Mouse (Mus musculus) common myeloid progenitor, adult 5-6 weeks (primary cell): Measurements from ENCODE around the gene Atp8b5. TPM values are rescaled to one million over a fixed set of nuclear protein-coding genes. Genes with fewer than 3 reads are reported as not detected.

Experiments
- ATAC-seq: replicated peaks from 2 replicates; pipeline ENCODE4 v1.8.0; 2016; ENCODE audit warnings: low read depth, mild to moderate bottlenecking, moderate TSS enrichment, inconsistent platforms; ENCODE audit not compliant: poor library complexity, severe bottlenecking
- total RNA-seq: library from RNA; stranded (forward); fragments of 200-1000, 187-1606 nt; gene quantifications from 2 replicates; pipeline ENCODE4 v1.2.3, GENCODE M21; 2017

Atp8b5 gene
- total RNA-seq, 1 experiment from 2014 or later: 1.2 TPM

DNA sequence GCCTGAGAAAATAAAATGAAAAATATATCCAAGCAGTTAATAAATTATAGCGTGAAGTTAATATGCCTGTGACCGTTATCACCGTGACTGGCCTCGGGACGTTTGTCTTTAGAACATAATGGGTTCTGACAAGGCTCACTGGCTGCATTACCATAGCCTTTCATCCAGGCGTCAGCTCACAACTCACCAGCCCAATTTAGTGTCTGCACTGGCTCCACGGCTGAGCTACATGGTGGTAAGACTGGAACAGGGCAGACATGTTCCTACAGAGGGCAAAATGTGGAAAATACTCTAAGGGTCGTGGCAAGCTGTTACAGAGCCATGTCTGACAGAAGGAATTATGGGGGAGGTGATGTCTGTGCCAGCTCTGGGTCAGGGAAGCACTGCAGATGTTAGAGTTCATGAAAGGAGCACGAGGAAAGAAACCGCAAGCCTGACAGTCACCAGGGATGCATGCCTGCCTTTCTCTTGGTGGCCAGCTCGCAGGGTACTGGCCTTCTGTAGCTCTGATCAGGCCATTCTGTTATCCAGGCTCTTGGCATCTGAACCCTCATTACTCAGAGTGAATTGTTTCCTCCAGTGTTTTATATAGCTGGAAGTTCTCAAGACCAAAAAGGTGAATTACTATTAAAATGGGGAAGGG lies 42.9 kb downstream of the Atp8b5 start:
- no peak for ATAC-seq

DNA sequence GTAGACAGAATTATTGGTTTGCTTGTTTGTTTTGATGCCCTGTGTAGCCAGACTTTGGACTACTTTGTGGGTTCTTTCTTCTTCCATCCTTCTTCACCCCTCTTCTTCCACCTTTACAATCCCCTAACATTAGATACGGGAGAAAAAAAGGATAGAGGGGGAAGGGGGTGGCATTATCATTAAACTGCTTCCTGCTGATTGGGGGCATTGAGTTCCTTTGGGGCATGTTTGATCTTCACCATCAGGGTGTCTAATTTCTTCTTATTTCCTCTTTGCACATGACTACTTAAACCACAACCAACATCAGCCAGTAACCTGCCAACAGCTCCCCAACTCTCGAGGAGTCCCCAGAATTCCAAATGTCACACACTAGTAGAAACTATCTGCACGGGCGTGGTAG lies 54.6 kb downstream of the Atp8b5 start:
- peak; percentile 72 for ATAC-seq

DNA sequence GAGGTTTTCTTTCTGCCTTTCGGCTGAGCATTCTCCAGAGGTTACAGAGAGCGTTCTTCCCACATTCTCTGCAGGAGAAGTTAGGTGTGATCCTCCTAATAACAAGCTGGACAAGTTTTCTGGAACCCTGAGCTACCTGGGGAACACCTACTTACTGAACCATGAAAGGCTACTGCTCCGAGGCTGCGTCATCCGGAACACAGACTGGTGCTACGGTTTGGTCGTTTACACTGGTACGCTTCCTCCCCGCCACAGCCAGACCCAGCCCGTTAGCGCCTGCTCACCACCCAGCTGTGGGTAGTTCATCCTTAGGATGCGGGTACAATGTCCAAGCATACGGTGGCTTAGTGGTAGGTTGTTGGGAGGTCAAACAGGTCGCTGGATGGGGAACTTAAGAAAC lies 55.4 kb downstream of the Atp8b5 start:
- no peak for ATAC-seq

DNA sequence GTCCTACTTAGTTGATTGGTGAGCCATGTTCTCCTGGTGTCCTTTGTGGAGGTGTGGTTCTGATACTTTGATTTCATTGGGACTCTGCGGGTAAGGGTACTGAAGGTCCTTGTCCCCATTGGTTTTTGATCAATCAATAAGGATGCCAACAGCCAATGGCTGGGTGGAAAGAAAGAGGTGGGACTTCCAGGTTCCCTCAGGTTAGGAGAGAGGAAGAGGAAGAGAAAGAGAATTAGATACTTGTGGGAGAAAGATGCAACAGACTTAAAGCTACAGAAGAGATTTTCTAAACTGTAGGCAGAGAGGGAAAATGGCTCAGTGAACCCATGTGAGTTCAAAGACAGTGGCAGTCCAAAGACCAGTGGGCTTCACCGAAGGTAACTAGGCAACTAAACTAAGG lies 60.2 kb downstream of the Atp8b5 start:
- ATAC-seq: no peak

DNA sequence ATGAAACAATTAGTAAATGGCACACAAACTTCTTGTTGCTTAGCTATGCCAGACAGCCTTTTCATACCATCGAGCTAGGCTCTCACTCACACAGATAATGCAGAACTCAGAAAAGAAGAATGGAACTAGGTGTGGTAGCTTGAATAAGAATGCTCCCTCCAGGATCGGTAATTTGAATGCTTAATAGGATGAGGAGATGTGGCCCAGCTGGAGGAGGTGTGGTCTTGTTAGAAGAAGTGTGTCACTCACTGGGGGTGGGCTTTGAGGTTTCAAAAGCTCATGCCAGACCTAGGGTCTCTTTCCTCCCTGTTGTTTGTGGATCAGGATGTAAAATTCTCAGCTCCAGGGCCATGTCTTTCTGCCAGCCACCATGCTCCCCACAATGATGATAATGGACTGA lies 67.8 kb downstream of the Atp8b5 start:
- ATAC-seq: no peak

DNA sequence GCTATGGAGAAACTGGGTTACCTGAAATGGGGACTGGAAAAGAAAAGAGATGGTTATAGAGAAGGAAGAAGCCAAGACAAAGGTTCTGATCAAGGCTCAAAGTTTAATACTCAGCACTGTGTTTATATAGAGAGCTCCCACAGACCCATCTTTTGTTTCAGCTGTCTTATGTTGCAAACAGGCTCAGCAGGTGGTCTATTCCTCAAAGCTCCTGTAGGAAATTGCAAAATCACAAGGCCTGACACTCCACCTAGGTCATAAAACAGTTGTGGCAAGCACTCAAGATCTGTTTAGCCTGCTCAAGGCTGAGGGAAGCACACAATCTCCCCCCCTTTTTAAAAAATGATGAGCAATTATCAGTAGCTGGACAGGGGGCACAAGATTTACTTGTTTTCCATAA lies 69.2 kb downstream of the Atp8b5 start:
- no peak for ATAC-seq

DNA sequence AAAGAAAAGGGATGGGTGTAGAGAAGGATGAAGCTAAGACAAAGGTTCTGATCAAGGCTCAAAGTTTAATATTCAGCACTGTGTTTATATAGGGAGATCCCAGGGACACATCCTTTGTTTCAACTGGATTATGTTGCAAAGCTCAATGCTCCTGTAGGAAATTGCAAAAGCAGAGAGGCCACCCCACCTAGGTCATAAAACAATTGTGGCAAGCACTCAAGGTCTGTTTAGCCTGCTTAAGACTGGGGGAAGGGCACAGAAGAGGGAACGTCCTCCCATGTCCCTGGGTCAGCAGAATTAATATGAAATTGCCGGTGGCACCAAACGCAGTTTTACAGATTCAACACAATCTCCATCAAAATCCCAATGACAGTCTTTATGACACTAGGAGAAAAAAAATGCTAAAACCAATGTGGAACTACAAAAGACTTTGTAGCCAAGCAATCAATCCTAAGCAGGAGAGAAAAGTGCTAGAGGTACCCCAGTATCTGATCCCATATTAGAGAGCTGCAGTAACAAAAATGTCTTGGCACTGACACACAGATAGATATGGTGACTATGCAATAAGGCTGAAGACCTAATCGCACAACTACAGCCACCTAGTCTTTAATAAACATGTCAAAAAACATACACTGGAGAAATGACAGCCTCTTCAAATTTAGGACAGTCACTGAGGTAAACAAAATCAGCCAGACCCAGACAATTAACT lies 73.3 kb downstream of the Atp8b5 start:
- ATAC-seq: no peak

DNA sequence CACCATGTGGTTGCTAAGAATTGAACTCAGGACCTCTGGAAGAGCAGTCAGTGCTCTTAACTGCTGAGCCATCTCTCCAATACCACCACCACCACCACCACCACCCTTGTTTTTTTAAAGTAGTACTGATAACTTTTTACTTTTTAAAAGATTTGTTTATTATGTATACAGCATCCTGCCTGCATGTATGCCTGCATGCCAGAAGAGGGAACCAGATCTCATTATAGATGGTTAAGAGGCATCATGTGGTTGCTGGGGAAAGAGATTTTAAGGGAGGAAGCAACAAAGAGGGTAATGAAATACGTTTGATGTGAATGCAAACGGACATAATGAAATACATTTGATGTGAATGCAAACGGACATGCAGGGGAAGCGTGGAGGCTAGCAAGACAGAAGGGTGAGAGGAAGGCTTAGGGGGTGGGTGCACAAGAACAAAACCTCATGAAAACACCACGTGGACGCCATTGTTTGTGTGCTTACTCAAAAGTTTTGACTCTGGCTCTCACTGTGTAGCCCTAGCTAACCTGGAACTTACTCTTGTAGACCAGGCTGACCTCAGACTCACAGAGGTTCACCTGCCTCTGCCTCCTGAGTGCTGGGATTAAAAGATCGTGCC lies 74.4 kb downstream of the Atp8b5 start:
- no peak for ATAC-seq

DNA sequence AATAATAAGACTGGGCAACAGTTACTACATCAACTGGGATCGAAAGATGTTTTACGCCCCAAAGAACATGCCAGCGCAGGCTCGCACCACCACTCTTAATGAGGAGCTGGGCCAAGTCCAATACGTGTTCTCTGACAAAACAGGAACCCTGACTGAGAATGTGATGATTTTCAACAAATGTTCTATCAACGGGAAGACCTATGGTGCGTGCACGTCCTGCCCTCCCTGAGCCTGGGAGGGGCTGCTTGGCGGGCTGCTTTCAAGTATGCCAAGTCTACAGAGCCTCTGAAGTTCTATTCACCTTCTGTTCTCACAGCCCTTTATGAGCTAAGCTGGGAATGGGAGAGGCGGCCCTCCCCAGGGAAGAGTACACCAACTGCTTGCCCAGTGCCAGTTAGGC lies 75.5 kb downstream of the Atp8b5 start:
- ATAC-seq: no peak

DNA sequence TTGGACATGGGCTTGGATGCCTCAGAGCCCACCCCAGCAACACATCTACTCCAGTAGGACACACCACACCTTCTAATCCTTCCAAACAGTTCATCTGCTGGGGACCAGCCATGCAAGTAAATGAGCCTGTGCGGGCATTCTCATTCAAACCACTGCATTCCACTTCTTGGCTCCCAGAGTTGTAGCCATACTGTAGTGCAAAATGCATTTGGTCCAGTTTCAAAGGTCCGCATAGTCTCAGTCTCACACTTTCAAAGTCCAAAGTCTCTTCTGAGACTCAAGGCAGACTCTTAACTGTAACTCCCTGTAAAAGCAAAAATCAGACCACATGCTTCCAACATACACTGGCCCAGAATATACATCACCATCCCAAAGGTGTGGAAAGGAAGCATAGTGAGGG lies 78.0 kb downstream of the Atp8b5 start:
- ATAC-seq: no peak

DNA sequence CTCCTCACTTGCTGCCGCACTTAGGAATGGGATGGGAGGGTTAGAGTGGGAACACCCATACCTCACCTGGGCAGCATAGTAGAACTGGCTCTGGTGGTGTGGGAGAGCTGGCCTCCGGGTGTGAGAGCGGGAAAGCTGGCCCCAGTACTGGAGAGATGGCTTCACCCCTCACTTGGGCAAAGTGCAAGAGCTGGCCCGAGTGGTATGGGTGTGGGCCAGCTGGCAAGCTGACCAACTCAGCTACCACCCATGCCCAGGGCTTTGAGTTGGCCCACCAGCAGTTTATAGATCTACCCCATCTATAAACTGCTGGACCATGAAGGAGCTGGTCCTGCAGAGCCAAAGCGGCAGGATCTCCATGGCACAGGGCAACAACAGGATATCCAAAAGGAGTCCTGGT lies 82.2 kb downstream of the Atp8b5 start:
- no peak for ATAC-seq

DNA sequence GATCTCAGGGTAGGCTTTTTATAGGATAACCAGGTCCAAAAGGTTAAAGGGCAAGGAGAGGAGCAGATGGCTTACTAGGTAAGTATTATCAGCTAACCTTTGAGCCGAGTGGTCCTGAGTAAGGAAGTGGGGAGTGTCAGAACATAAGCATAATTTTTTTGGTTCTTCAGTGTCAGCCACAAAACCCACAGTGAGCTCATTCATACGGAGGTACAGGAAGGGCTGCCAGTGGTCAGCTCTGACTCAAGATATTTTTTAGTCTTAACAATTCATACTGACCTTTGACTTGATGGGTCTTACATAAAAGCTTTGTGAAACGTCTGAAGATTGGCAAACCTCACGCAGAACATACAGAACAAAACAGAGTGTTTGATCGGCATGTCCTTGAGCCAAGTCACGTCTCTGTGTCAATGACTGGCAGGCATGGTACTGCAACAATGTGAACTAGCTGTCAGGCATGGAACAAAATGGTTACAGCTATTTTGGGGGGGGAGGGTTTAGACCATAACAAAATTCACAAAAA lies 83.1 kb downstream of the Atp8b5 start:
- ATAC-seq: no peak

DNA sequence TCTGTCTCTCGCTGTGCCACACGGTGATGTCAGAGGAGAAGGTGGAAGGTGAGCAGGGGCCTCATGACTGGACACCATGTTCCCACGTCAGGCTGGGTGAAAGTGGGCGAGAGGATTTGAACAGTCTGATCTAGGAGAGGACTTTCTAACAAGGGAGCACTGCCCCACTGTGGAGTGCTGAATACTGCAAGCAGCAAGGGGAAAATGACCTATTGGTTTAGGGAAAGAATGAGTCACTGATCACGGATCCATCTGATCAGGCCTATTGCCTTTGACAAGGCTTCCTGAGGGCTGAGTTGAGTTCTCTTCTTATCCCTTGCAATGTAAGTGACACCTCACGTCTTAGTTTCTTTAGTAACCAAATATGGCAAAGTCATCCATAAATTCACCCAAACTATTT lies 86.7 kb downstream of the Atp8b5 start:
- no peak for ATAC-seq

DNA sequence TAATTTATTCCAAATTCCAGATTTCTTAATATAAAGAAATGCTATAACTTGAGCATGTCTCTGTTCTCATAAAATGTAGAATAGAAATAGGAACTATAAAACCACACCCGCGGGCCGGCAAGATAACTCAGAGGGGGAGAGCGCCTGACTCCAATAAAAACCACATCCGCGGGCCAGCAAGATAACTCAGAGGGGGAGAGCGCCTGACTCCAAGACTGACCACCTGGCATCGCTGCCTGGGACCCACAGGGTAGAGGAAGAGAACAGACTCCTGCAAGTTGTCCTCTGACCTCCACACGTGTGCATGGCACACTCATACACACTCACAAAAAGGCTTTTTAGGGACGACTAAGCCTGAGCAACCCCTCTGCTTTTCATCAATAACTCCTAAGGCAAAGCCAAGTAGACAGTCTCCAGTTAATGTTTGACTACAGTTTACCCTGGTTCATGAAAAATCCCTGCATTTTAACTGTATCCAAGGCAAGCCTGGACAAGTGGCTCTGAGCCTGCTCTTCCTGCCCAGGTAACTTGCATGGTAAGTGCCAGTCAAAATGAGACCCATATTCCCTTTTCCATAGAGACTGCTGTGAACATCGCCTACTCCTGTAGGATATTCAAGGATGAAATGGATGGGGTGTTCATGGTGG lies 98.1 kb downstream of the Atp8b5 start:
- peak; percentile 86 for ATAC-seq

DNA sequence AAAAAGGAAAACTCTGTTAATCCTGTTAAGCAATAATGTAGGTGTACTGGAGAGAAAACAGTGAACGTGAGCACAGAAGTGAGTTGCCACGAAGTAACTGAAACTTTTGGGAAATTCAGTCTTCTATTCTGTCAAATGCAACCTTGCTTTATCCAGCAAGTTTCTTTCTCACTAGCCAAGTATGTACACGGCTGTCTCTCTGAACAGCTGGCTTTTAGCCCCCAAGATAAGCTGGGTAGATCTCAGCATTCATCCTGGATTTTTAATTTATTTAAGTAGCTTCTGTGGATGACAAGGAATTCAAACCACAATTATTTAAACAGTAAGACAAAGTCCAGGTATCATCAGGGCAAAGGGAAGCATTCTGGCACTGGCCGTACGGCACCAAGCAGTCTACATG lies 100.3 kb downstream of the Atp8b5 start:
- ATAC-seq: no peak

DNA sequence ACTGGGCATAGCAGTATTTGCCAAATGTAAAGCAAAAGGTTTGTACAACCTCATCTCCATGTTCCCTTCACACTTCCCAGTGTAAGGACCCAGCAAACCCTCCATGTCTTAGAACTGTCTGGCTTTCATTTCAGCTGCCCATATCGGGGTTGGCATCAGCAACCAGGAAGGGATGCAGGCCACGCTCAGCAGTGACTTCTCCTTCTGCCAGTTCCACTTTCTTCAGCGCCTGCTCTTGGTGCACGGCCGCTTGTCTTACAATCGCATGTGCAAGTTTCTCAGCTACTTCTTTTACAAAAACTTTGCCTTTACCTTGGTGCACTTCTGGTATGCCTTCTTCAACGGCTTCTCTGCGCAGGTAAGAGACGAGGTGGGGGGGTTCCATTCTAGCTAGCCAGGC lies 100.8 kb downstream of the Atp8b5 start:
- peak; percentile 70 for ATAC-seq

DNA sequence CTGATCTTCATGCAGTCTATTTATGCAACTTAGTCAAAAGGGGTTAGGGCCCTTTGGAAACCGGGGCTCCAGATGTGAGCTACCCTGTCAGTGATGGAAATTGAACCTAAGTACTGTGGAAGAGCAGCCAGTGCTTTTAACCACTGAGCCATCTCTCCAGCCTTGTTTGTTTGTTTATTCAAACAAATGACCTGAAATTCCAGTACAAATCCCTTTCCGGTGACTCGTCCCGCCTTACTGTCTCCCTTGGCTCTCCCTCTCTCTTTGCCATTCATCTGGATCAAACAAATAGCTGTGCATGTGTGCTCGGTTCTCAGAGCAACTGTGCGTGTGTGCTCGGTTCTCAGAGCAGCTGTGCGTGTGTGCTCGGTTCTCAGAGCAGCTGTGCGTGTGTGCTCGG lies 104.4 kb downstream of the Atp8b5 start:
- ATAC-seq: no peak

DNA sequence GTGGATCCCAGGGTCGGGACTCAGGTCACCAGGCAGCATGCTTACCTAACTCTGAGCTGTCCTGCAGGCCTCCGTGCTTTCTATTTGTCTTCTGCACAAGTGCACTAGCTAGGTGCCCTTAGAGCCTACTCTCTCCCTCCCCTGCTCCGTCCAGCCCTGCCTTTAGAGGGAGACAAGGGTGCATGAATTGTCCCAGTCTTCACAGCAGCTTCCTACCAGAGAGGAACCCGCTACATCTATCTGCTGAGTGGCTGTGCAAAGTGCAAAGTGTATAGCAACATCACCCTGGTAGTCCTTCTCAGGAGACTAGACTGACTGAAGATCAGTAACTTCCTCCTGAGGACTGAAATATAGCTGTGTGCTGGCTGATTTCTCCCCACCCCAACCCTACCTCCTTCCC lies 105.2 kb downstream of the Atp8b5 start:
- ATAC-seq: peak; percentile 16; the same call in 1 of the 2 replicates

DNA sequence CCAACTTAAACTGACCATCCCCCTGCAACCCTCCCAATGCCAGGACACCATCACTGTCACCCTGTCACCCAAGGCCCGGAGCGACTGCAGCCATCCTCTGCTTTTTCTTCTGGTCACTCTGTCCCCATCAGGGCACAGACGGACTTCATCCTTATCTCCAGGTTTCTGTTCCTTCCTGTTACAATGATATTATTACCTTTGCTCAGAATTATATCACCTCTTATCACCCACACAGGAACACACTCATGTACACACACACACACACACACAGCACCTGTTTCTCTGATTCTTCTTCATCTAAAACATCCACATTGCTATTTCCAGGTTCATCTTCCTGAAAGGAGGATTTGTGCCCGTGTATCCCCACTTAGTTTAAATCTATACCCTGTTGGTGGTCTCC lies 107.3 kb downstream of the Atp8b5 start:
- ATAC-seq: no peak

DNA sequence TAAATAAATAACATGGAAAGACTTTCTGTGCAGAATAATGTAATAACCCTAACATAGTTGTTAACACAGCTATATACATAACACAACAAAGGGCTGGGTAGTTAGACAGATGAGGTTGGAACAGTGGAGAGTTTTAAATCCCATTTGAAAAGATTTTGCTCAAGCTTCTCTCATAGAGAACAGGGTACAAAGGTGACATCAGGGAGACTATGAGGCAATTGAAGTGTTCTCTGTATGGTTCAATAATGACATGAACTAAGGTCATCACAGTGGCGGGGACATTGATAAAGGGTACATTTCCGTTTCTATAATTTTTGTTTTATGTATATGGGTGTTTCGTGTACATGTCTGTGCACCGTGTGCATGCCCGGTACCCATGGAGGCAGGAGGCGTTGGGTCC lies 112.6 kb downstream of the Atp8b5 start:
- no peak for ATAC-seq

DNA sequence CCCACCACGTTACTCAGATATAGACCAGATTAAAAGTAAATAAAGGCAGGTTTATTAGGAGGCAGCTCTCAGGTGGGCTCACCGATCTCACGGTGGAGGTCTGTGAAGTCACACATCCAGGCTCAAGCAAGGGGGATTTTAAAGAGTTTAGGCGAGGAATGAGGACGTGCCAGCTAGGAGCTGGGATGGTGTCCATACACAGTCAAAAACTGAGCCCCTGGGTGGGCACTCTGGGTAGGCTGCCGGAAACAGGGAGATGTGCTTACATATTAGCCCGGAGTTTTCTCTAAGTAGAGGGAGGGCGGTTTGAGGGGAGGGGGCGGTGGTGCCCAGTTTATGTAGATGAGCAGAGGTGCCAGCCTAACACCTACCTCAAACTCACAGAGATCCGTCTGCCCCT lies 114.0 kb downstream of the Atp8b5 start:
- ATAC-seq: no peak
